Mouse (Mus musculus) megakaryocyte-erythroid progenitor cell, adult 5-6 weeks (primary cell): ENCODE measurements around the gene Cog8. TPM values are rescaled to one million over a fixed set of nuclear protein-coding genes. Genes with fewer than 3 reads are reported as not detected.

Experiments
- total RNA-seq, 2 experiments: library from RNA; stranded (forward) in 1 of 2; stranded (reverse) in 1 of 2; fragments of 200-1000, 215-1000 nt in 1 of 2; fragments of >200 nt in 1 of 2; fragmentation: Nextera tagmentation in 1 of 2; gene quantifications; 2 replicates each; pipeline ENCODE4 v1.2.3; 2014 to 2017

Cog8 gene
- total RNA-seq, 2 experiments from 2014 or later = 19.8 to 22.3 TPM

Other genes with a start within 250 kb of the Cog8 start
- 0.17 TPM in 1 of 2 replicates, not detected in the other for gene Has3, start 186.4 kb downstream of the Cog8 start, total RNA-seq (2014; fragmentation: Nextera tagmentation)
- 0.66 TPM in 1 of 2 replicates, not detected in the other for gene Has3, start 186.4 kb downstream of the Cog8 start, total RNA-seq (2017)
- 75.1 and 84.5 TPM in 2 replicates for gene Utp4, start 163.1 kb downstream of the Cog8 start, total RNA-seq (2014; fragmentation: Nextera tagmentation)
- 73.7 and 79.4 TPM in 2 replicates for gene Utp4, start 163.1 kb downstream of the Cog8 start, total RNA-seq (2017)
- 0.26 and 0.49 TPM in 2 replicates for gene Sntb2, start 120.9 kb downstream of the Cog8 start, total RNA-seq (2014; fragmentation: Nextera tagmentation)
- 0.34 and 0.52 TPM in 2 replicates for gene Sntb2, start 120.9 kb downstream of the Cog8 start, total RNA-seq (2017)
- 36.0 and 36.8 TPM in 2 replicates for gene Vps4a, start 25.5 kb downstream of the Cog8 start, total RNA-seq (2014; fragmentation: Nextera tagmentation)
- 25.0 and 42.5 TPM in 2 replicates for gene Vps4a, start 25.5 kb downstream of the Cog8 start, total RNA-seq (2017)
- 37.9 and 40.1 TPM in 2 replicates for gene Pdf, start 8.1 kb downstream of the Cog8 start, total RNA-seq (2014; fragmentation: Nextera tagmentation)
- 40.3 and 62.4 TPM in 2 replicates for gene Pdf, start 8.1 kb downstream of the Cog8 start, total RNA-seq (2017)
- 47.4 and 67.6 TPM in 2 replicates for gene Nip7, start 188 bp upstream of the Cog8 start, total RNA-seq (2014; fragmentation: Nextera tagmentation)
- 34.6 and 51.7 TPM in 2 replicates for gene Nip7, start 188 bp upstream of the Cog8 start, total RNA-seq (2017)
- not detected in 2 replicates for gene Tmed6, start 9.0 kb upstream of the Cog8 start, total RNA-seq (2014; fragmentation: Nextera tagmentation)
- gene Tmed6, start 9.0 kb upstream of the Cog8 start, total RNA-seq (2017) = not detected in 2 replicates
- 48.8 and 52.7 TPM in 2 replicates for gene Terf2, start 39.9 kb upstream of the Cog8 start, total RNA-seq (2014; fragmentation: Nextera tagmentation)
- gene Terf2, start 39.9 kb upstream of the Cog8 start, total RNA-seq (2017) = 25.6 and 39.7 TPM in 2 replicates
- 34.9 and 35.4 TPM in 2 replicates for gene Cyb5b, start 94.0 kb upstream of the Cog8 start, total RNA-seq (2014; fragmentation: Nextera tagmentation)
- gene Cyb5b, start 94.0 kb upstream of the Cog8 start, total RNA-seq (2017) = 39.3 and 46.4 TPM in 2 replicates
- 25.8 and 29.9 TPM in 2 replicates for gene Nfat5, start 236.8 kb upstream of the Cog8 start, total RNA-seq (2014; fragmentation: Nextera tagmentation)
- gene Nfat5, start 236.8 kb upstream of the Cog8 start, total RNA-seq (2017) = 16.6 and 23.4 TPM in 2 replicates